ENCODE assay signal across 12 mouse cellular contexts in the genomic region with DNA sequence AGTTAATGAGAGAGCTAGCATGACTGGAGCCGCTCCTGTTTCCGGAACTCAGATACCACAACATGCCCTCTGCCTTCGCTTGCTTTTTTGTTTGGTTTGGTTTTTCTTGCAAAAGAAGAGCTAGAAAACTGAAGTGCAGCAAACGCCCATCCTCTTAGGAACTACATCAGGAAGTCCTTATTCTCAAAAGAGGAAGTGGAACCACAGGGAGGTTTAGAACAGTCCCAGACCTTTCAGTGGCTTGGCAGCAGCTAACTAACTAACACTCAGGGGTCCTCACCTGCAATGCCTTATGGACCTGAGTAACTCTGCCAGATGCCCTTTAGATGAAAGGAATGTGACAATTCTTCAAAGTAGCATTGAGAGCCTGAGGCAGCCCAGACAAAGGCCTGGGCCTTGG.
A peak's percentile ranks its signal among the peaks of the same experiment; 100 is the strongest.
DNase-seq lines count a peak whose midpoint lies in the region; ATAC-seq lines count a peak whose summit lies in the region.
"Had no signal": no experiment of that assay in that cellular context is flagged by ENCODE, and none has a peak within 500 bp of the region (broad histone marks: within the 10 kb centered on the region; RNA-seq: fewer than 3 reads in every experiment).

No protein-coding gene starts in this region.

- H3K36me3 ChIP-seq in embryonic facial prominence, embryonic 12.5 days, result no peaks in the 10 kb centered on the region
- no peaks in the 10 kb centered on the region for H3K36me3 ChIP-seq in liver, embryonic 16.5 days (ENCODE audit: control insufficient read depth, insufficient read depth)
- H3K36me3 ChIP-seq in splenic B cell, adult 2 months (ENCODE audit: control insufficient read depth, insufficient read depth, low read length, poor library complexity, severe bottlenecking), result no peaks in the 10 kb centered on the region
- H3K36me3 ChIP-seq: G1E; limb, embryonic 15.5 days had no signal

- H3K4me1 ChIP-seq in embryonic facial prominence, embryonic 12.5 days, result peaks cover 17% of the 10 kb centered on the region
- no peaks in the 10 kb centered on the region for H3K4me1 ChIP-seq in liver, embryonic 16.5 days (ENCODE audit: control insufficient read depth, low read depth, low read length)

- H3K27me3 ChIP-seq in embryonic facial prominence, embryonic 12.5 days, result no peaks in the 10 kb centered on the region
- H3K27me3 ChIP-seq in liver, embryonic 16.5 days (ENCODE audit: control insufficient read depth, insufficient read depth, low read depth, low read length), result no peaks in the 10 kb centered on the region
- H3K27me3 ChIP-seq in splenic B cell, adult 2 months (ENCODE audit: control insufficient read depth, insufficient read depth, low read length, poor library complexity, severe bottlenecking), result no peaks in the 10 kb centered on the region
- H3K27me3 ChIP-seq: limb, embryonic 15.5 days had no signal

- ATAC-seq in embryonic facial prominence, embryonic 12.5 days (ENCODE audit: insufficient number of reproducible peaks, insufficient read depth, low FRiP score, low TSS enrichment), result no peak
- ATAC-seq in liver, embryonic 16.5 days (ENCODE audit: low read depth), result peak; percentile 37; the same call in 1 of the 2 replicates

- H3K9me3 ChIP-seq in embryonic facial prominence, embryonic 12.5 days, result no peaks in the 10 kb centered on the region
- no peaks in the 10 kb centered on the region for H3K9me3 ChIP-seq in liver, embryonic 16.5 days (replicated peaks; ENCODE audit: control insufficient read depth, low read length)
- H3K9me3 ChIP-seq: limb, embryonic 15.5 days had no signal

- H3K27ac ChIP-seq in embryonic facial prominence, embryonic 12.5 days, result peak overlapping the region; percentile 73
- H3K27ac ChIP-seq in liver, embryonic 16.5 days (ENCODE audit: low read length), result peak overlapping the region; percentile 57
- H3K27ac ChIP-seq: hindbrain, embryonic 14.5 days; kidney, postnatal 0 days had no signal

- no peak overlapping the region for H3K9ac ChIP-seq in embryonic facial prominence, embryonic 12.5 days
- H3K9ac ChIP-seq in liver, embryonic 16.5 days (ENCODE audit: low read depth, low read length), result no peak overlapping the region
- H3K9ac ChIP-seq: hindbrain, embryonic 14.5 days; limb, embryonic 15.5 days had no signal

- WGBS in embryonic facial prominence, embryonic 12.5 days, result 72% methylated on average over 4 of the region's 4 CpGs
- WGBS in liver, embryonic 16.5 days (ENCODE audit: insufficient replicate concordance), result 16% methylated on average over 4 of the region's 4 CpGs

- H3K4me2 ChIP-seq in embryonic facial prominence, embryonic 12.5 days (replicated peaks), result no peak overlapping the region
- no peak overlapping the region for H3K4me2 ChIP-seq in liver, embryonic 16.5 days (ENCODE audit: low read depth, low read length)
- H3K4me2 ChIP-seq: heart, embryonic 11.5 days; hindbrain, embryonic 14.5 days; limb, embryonic 15.5 days had no signal

- peak; percentile 67 to 71 for DNase-seq in spleen, postnatal 36 days (ENCODE audit: low spot score in 2 of 2)
- DNase-seq in spleen, adult 12 weeks (ENCODE audit: low spot score), result no peak
- DNase-seq in splenic B cell, adult 2 months (ENCODE audit: low read depth, low spot score), result peak; percentile 73
- no peak for DNase-seq in kidney, adult 9 months
- no peak for DNase-seq in embryo, embryonic 11 days

- no peak overlapping the region for H3K4me3 ChIP-seq in embryonic facial prominence, embryonic 12.5 days
- H3K4me3 ChIP-seq in liver, embryonic 16.5 days (ENCODE audit: low read depth, low read length), result no peak overlapping the region
- H3K4me3 ChIP-seq: limb, embryonic 15.5 days had no signal

Comparison
In these comparisons a context has a peak if more than half of its experiments do, and no peak if none do; other contexts are left out.
1. DNase-seq: peak in spleen, postnatal 36 days (2 of 2) and splenic B cell, adult 2 months (single experiment); none in spleen, adult 12 weeks (single experiment), kidney, adult 9 months (single experiment) and embryo, embryonic 11 days (single experiment).